Mouse (Mus musculus) ovary, postnatal 10 days (tissue): ENCODE results near the gene Zfp143.
A peak's percentile ranks its signal among the peaks of the same experiment; 100 is the strongest.
"Not testable (repeated sequence)": the region's sequence is repeated elsewhere in the genome, so short reads cannot be mapped to it uniquely, and the experiment has no call there.

Experiments
- DNase-seq: peaks from one replicate; pipeline ENCODE4 v3.0.0; 2022; ENCODE audit warnings: low spot score

Zfp143 gene

GRCm38 (mm10) chr7:110061199-110061751, at the start of gene Zfp143:
Zfp143 (plus strand) TSS chr7:110061217.
- peak; percentile 100 for DNase-seq

GRCm38 (mm10) chr7:110011417-110011816, 49.6 kb upstream of the Zfp143 start:
- no peak for DNase-seq

- DNase-seq, result no peak
Observed at GRCm38 (mm10) chr7:110014272-110014671, 46.7 kb upstream of the Zfp143 start.

- DNase-seq, result peak; percentile 80
Observed at GRCm38 (mm10) chr7:110018117-110018630, 42.8 kb upstream of the Zfp143 start, which contains the start of gene Ipo7. Ipo7 (plus strand) TSS chr7:110018274.

DNA sequence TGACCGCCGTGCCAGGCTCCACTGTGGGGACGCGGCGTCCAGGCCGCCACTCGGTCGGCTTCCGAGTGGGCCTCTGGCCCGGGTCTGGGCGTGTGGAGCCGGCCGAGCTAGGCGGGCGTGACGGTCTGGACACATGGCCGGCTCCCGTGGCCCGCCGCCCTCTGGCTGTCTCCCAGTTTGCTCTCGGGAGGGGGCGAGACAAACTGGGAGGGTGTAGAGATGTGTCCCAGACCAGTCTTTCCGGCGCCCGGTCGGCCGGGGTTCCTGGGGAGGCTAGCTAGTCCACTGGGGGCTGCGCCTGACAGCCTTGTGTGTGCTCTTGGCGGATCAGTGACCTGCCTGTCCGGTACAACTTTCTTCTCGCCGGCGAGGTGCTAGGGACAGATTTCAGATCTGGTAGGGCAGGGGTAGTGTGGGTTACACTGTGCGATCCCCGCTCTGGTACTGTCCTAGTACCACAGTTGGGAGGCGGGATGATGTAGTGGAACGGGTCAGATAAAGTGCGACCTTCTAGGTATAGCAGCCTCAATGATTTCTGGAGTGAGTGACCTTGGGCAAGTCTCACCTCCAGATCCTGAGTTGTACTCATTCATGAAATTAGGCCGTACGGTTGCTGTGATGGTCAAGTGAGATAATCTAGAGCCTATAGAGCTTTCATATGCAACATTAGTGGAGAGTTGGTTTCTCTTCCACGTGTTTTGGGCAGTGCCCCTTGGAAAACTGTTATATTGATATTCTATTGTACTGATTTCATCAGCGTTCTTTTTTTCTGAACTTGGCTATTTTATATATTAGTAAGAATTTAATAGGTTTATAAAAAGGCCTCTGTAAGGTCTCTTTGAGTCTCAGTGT, 42.2 kb upstream of the Zfp143 start:
- DNase-seq, result peak; percentile 51

- no peak for DNase-seq
Observed at GRCm38 (mm10) chr7:110023553-110023952, 37.5 kb upstream of the Zfp143 start.

DNA sequence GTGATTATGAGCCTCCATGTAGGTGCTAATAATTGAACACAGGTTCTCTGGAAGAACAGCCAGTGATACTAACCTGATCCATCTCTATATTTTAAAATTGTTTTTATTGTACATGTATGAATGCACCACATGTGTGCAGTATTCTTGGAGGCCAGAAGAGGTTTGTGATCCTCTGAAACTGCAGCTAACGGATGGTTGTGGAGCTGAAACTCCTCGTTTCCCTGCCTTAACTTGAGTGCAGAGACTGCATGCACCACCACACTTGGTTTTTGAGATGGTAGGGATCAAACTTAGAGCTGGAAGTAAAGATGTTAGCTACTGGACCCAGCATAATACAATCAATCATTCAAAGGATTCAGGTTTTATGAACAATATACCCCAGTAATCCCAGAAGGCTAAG, 34.4 kb upstream of the Zfp143 start:
- DNase-seq, result no peak

- DNase-seq, result no peak
Observed at GRCm38 (mm10) chr7:110028826-110029225, 32.2 kb upstream of the Zfp143 start.

GRCm38 (mm10) chr7:110030342-110030741, 30.7 kb upstream of the Zfp143 start:
- DNase-seq, result no peak

DNA sequence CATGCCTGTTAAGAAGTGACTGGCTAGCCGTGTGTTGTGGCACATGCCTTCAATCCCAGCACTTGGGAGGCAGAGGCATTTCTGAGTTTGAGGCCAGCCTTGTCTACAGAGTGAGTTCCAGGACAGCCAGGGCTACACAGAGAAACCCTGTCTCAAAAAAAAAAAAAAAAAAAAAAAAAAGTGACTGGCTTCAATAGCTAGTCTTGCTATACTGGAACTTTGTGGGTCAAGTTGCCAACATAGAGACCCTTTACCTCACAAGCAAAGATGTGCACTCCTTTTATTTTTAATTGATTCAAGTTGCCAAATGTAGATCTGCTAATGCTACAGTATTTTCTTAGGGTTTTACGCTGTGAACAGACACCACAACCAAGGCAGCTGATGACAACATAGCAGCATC, 3.3 kb upstream of the Zfp143 start:
- not testable (repeated sequence) for DNase-seq

GRCm38 (mm10) chr7:110059092-110059785, 1.8 kb upstream of the Zfp143 start:
- DNase-seq, result no peak

DNA sequence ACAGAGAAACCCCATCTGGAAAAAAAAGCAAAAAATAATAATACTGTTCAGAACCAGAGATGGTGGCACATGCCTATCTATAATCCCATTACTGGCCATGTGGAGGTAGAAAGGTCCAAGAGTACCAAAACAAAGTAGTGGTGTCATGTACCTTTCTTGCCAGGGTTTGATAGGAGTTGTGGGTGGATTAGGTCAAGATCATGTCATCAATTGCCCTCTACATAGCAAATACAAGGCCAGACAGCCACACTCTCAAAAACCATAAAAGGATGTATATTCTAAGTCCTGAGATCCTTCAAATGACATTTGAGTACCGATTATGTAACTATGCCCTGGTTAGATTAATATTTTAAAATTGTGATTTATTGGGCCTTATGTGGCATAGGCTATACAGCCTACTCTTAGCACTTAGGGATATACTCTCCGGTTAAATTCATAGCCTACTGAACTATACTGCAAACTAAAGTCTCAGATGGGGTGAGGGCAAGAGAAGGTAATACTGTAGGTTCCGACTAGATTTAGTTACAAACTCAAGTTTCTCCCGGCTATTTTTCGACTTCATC, 830 bp upstream of the Zfp143 start:
- DNase-seq, result no peak

DNA sequence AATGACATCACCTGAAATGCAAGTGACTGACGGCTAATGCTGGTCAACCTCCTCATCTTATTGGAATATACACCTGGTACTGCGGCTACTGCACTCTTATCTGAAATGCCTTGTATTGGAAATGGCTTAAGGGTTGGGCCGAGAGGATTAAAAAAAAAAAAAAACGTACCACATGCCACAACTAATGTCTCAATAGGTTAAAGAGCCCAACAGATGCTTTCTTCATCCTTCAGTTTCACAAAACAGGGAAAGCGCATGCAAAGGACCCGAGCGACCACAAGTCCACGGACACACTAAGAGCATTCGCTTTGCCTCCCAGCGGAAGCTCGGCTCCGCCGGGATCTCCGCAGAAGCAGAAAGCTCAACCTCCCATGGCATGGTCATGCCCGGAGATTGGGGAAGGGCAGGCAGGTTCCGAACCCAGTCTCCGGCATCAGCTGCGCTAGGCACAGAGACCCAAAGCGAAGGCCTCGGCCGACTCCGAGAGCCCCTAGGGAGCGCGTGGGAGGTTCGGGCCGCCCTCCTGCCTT, 283 bp upstream of the Zfp143 start:
- no peak for DNase-seq

DNA sequence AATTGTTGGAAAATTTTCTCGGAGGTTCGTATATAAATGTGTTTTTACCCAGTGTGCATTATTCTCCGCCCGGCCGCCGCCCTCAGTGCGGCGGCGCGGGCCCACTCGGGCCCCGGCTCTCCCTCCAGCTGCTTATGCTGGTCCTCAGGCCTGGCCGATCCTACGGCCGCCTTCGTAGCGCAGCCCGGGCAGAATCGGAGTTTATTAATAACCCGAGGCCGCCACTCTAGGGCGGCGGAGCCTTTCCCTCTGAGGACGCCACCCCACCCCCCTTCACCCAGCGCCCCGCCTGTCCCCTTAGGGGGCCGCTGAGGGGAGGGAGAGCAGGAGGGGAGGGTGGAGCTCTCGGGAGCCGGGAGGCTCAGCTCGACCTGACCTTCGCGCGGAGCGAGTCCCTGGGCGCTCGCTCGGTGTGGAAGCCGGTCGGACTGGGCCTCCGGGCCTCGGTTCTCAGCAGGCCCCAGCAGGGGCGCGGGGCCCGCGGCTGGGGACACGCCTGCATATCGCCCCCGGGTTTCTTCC, 796 bp downstream of the Zfp143 start:
- DNase-seq, result peak; percentile 82

DNA sequence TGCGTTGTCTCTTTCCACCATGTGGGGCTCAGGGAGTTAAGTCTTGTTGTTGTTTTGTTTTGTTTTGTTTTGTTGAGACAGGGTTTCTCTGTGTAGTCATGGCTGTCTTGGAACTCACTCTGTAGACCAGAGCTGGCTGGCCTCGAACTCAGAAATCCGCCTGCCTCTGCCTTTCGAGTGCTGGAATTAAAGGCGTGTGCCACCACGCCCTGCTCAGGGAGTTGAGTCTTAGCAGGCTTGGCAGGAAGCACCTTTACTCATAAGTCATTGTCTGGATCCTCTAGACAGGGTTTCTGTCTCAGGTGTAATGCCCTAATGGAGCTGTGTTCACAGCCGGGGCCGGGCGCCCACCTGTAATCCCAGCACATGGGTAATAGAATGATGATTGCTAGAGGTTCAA, 2.7 kb downstream of the Zfp143 start:
- DNase-seq, result no peak

DNA sequence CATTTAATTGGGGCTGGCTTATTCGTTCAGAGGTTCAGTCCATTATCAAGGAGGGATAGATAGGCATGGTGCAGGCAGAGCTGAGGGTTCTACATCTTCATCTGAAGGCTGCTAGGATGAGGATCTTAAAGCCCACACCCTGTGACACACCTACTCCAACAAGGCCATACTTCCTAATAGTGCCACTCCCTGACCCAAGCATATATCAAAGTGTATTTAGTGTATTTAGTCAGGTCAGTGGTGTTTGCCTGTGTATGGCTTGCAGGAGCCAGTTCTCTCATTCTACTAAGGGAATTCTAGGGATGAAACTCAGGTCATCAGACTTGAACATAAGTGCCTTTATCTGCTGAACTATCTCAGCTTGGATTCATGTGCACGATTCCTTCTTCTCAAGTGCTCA, 8.1 kb downstream of the Zfp143 start:
- DNase-seq, result no peak

DNA sequence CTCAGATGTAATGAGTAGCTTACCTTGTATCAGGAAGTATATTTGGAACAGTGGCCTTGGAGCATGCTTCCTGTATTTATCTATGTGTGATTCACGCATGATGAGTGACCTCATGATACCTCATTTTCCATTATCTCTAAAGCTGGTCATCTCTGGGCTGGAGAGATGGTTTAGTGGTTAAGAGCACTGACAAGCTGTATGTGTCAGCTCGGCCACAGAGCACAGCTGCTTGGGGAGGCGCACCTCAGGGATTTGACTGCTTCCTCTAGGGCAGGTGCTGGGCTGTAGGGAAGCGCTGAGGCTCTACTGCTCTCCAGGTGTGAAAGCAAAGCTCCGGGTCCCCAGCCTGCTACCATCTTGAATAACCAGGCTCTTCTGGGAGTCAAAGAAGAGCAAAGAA, 17.2 kb downstream of the Zfp143 start:
- DNase-seq, result no peak

- no peak for DNase-seq
Observed at GRCm38 (mm10) chr7:110083386-110084165, 22.6 kb downstream of the Zfp143 start.

DNA sequence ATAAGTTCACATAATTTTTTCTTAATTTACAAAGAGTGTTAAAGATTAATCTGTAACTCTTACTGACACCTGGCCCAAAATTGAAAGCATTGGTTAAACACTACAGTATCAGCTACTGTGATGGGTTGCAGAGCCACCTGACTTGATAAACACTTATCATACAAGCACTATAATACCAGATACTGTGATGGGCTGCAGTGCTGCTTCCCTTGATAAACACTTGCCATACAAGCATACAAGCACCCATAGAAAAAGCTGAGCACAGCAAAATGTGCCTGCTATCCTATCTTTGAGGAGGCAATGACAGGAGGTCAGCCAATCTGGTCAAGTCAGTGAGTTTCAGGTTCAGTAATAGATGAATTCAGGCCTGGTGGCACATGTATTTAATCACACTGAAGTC, 24.2 kb downstream of the Zfp143 start:
- no peak for DNase-seq

DNA sequence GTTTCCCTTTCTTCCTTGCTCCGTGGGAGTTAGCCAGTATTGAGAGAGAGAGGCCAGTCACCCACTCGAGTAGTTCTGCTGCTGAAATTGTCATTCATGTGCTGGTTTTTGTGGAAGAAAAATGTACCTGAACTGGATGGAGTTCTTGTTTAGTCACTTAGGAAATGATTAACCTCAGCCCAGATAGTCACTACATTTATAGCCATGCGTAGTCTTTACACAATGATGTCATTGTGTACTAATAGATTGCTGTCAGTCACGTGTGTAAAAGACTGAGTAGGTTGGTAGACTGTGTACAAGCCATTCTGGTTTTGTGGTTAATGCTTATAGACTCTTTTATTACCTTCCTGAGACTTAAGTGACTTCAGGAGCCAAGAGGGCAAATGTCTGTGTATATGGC, 26.9 kb downstream of the Zfp143 start:
- no peak for DNase-seq

GRCm38 (mm10) chr7:110091670-110092069, 30.7 kb downstream of the Zfp143 start:
- DNase-seq, result no peak
